Mouse (Mus musculus): ENCODE measurements around the gene Zfp523.

The Zfp523 gene

GRCm38 (mm10) chr17:28217721-28218649 lies 41.1 kb downstream of the Zfp523 start:
- TF ChIP-seq GATA4 (IDR thresholded peaks at IDR 0.05; ENCODE audit: insufficient replicate concordance, low read length), result no peak

- no peak for TF ChIP-seq GATA4 (IDR thresholded peaks at IDR 0.05; ENCODE audit: insufficient replicate concordance, low read length)
Measured at GRCm38 (mm10) chr17:28223561-28224391, 46.8 kb downstream of the Zfp523 start.

GRCm38 (mm10) chr17:28224615-28225014 lies 47.7 kb downstream of the Zfp523 start:
- TF ChIP-seq GATA4 (IDR thresholded peaks at IDR 0.05; ENCODE audit: insufficient replicate concordance, low read length), result no peak

GRCm38 (mm10) chr17:28226014-28226413 lies 49.1 kb downstream of the Zfp523 start:
- TF ChIP-seq GATA4 (IDR thresholded peaks at IDR 0.05; ENCODE audit: insufficient replicate concordance, low read length), result peak; percentile 31; the same call in 1 of the 2 replicates

GRCm38 (mm10) chr17:28230486-28230885 lies 53.6 kb downstream of the Zfp523 start:
- no peak for TF ChIP-seq GATA4 (IDR thresholded peaks at IDR 0.05; ENCODE audit: insufficient replicate concordance, low read length)

GRCm38 (mm10) chr17:28231026-28231736 lies 54.3 kb downstream of the Zfp523 start:
- TF ChIP-seq GATA4 (IDR thresholded peaks at IDR 0.05; ENCODE audit: insufficient replicate concordance, low read length), result no peak

- no peak for TF ChIP-seq GATA4 (IDR thresholded peaks at IDR 0.05; ENCODE audit: insufficient replicate concordance, low read length)
Measured at GRCm38 (mm10) chr17:28232475-28233060, 55.6 kb downstream of the Zfp523 start, which contains the start of gene Ppard. TSS of gene Ppard (plus strand) at chr17:28232700.

GRCm38 (mm10) chr17:28233091-28233731 lies 56.3 kb downstream of the Zfp523 start:
- TF ChIP-seq GATA4 (IDR thresholded peaks at IDR 0.05; ENCODE audit: insufficient replicate concordance, low read length), result no peak

GRCm38 (mm10) chr17:28234641-28235040 lies 57.7 kb downstream of the Zfp523 start:
- no peak for TF ChIP-seq GATA4 (IDR thresholded peaks at IDR 0.05; ENCODE audit: insufficient replicate concordance, low read length)

- no peak for TF ChIP-seq GATA4 (IDR thresholded peaks at IDR 0.05; ENCODE audit: insufficient replicate concordance, low read length)
Measured at GRCm38 (mm10) chr17:28235982-28236635, 59.2 kb downstream of the Zfp523 start.

GRCm38 (mm10) chr17:28236636-28237015 lies 59.7 kb downstream of the Zfp523 start:
- no peak for TF ChIP-seq GATA4 (IDR thresholded peaks at IDR 0.05; ENCODE audit: insufficient replicate concordance, low read length)

GRCm38 (mm10) chr17:28237362-28237761 lies 60.4 kb downstream of the Zfp523 start:
- TF ChIP-seq GATA4 (IDR thresholded peaks at IDR 0.05; ENCODE audit: insufficient replicate concordance, low read length), result no peak

- TF ChIP-seq GATA4 (IDR thresholded peaks at IDR 0.05; ENCODE audit: insufficient replicate concordance, low read length), result no peak
Measured at GRCm38 (mm10) chr17:28237874-28238273, 60.9 kb downstream of the Zfp523 start.

GRCm38 (mm10) chr17:28240846-28241245 lies 63.9 kb downstream of the Zfp523 start:
- no peak for TF ChIP-seq GATA4 (IDR thresholded peaks at IDR 0.05; ENCODE audit: insufficient replicate concordance, low read length)
